Mouse (Mus musculus) liver, embryonic 13.5 days (tissue): ENCODE data around the gene Nop2. TPM values are rescaled to one million over a fixed set of nuclear protein-coding genes. Genes with fewer than 3 reads are reported as not detected.

ENCODE experiments used
- ATAC-seq: fragments of 200-750 bp; cut with Nextera tagmentation; 2 replicates; pipeline ENCODE4 v1.8.0; 2017; ENCODE audit warnings: low read depth, mild to moderate bottlenecking, moderate number of reproducible peaks, moderate library complexity
- DNase-seq: peaks from one replicate; pipeline ENCODE4 v3.0.0; 2022
- H3K27ac ChIP-seq: fragments of 300-500 bp; sonication (generic); 2 replicates; pipeline ENCODE4 v1.5.1; 2015; ENCODE audit warnings: moderate library complexity, mild to moderate bottlenecking, inconsistent platforms
- H3K27me3 ChIP-seq: fragments of 300-500 bp; sonication (generic); 2 replicates; pipeline ENCODE4 v1.6.1; 2015; ENCODE audit warnings: mild to moderate bottlenecking, inconsistent platforms
- H3K36me3 ChIP-seq: fragments of 300-500 bp; sonication (generic); 2 replicates; pipeline ENCODE4 v1.6.1; 2015; ENCODE audit warnings: mild to moderate bottlenecking, inconsistent platforms
- H3K4me1 ChIP-seq: fragments of 300-500 bp; sonication (generic); replicated peaks from 2 replicates; pipeline ENCODE4 v1.6.1; 2015; ENCODE audit warnings: inconsistent platforms
- H3K4me2 ChIP-seq: fragments of 300-500 bp; sonication (generic); 2 replicates; pipeline ENCODE4 v1.6.1; 2015; ENCODE audit warnings: inconsistent platforms, mild to moderate bottlenecking, moderate library complexity
- H3K4me3 ChIP-seq: fragments of 300-500 bp; sonication (generic); replicated peaks from 2 replicates; pipeline ENCODE4 v1.5.1; 2015; ENCODE audit warnings: mild to moderate bottlenecking, inconsistent platforms
- H3K9ac ChIP-seq: fragments of 300-500 bp; sonication (generic); 2 replicates; pipeline ENCODE4 v1.6.1; 2015; ENCODE audit warnings: mild to moderate bottlenecking, inconsistent platforms
- H3K9me3 ChIP-seq: fragments of 300-500 bp; sonication (generic); replicated peaks from 2 replicates; pipeline ENCODE4 v1.6.1; 2016; ENCODE audit warnings: inconsistent platforms
- WGBS: fragments of 180-500 bp; shearing (Covaris S2); methylation state at CpG from one replicate; pipeline ENCODE4 v1.1.7; 2015; ENCODE audit not compliant: insufficient replicate concordance; 5-methylcytosine and 5-hydroxymethylcytosine counted together
- polyA plus RNA-seq: library from polyadenylated mRNA; unstranded; fragments of >200 nt; fragmentation: Nextera tagmentation; extraction: Ambion mirVana; gene quantifications from 2 replicates; pipeline ENCODE4 v1.2.1, GENCODE M21; 2015

Nop2 gene
- polyA plus RNA-seq, 1 experiment from 2014 or later = 60.6 TPM

- Histone ChIP-seq H3K4me2 (peak overlapping the region; percentile 79), H3K36me3 (peaks cover 78% of the 10 kb centered on the region), H3K27me3 (no peaks in the 10 kb centered on the region), H3K4me1 (peaks cover 83% of the 10 kb centered on the region), H3K4me3 (peak overlapping the region; percentile 80), H3K9ac (peak overlapping the region; percentile 91), H3K9me3 (no peaks in the 10 kb centered on the region), H3K27ac (peak overlapping the region; percentile 91)
- peak; percentile 56 for DNase-seq
- under 1% methylated on average over 39 of the region's 39 CpGs for WGBS
- ATAC-seq = peak; percentile 19
Measured at GRCm38 (mm10) chr6:125164672-125165327, 33.1 kb downstream of the Nop2 start.

- DNase-seq (peak; percentile 95), ATAC-seq (peak; percentile 86)
- Histone ChIP-seq H3K9ac (peak overlapping the region; percentile 91), H3K4me2 (peak overlapping the region; percentile 79), H3K4me1 (peaks cover 77% of the 10 kb centered on the region), H3K9me3 (no peaks in the 10 kb centered on the region), H3K27me3 (no peaks in the 10 kb centered on the region), H3K4me3 (peak overlapping the region; percentile 80), H3K27ac (peak overlapping the region; percentile 91), H3K36me3 (peaks cover 78% of the 10 kb centered on the region)
- WGBS = 0% methylated on average over 36 of the region's 36 CpGs
Measured at GRCm38 (mm10) chr6:125165328-125165891, 33.7 kb downstream of the Nop2 start.

- peaks cover 69% of the 10 kb centered on the region for H3K4me1 ChIP-seq
- no peaks in the 10 kb centered on the region for H3K27me3 ChIP-seq
- peak within 1 kb of the TSS; percentile 91 for H3K9ac ChIP-seq
- peak within 1 kb of the TSS; percentile 80 for H3K4me3 ChIP-seq
- peak within 1 kb of the TSS; percentile 91 for H3K27ac ChIP-seq
- no peaks in the 10 kb centered on the region for H3K9me3 ChIP-seq
- peak; percentile 59 for ATAC-seq
- peaks cover 78% of the 10 kb centered on the region for H3K36me3 ChIP-seq
- under 1% methylated on average over 17 of the region's 18 CpGs for WGBS
- H3K4me2 ChIP-seq = peak within 1 kb of the TSS; percentile 79
- peak; percentile 71 for DNase-seq
Measured at GRCm38 (mm10) chr6:125166051-125166751, 34.5 kb downstream of the Nop2 start, which contains the start of gene Gapdh. Gapdh (minus strand) TSS chr6:125166467.

GRCm38 (mm10) chr6:125166861-125167650, 35.3 kb downstream of the Nop2 start:
- Histone ChIP-seq H3K9ac (peak overlapping the region; percentile 91), H3K9me3 (no peaks in the 10 kb centered on the region), H3K27ac (peak overlapping the region; percentile 90), H3K4me1 (peaks cover 60% of the 10 kb centered on the region), H3K4me2 (peak overlapping the region; percentile 79), H3K4me3 (peak overlapping the region; percentile 80), H3K36me3 (peaks cover 79% of the 10 kb centered on the region), H3K27me3 (no peaks in the 10 kb centered on the region)
- 21% methylated on average over 10 of the region's 10 CpGs for WGBS
- ATAC-seq (0 out of 2 replicates have a peak, but pooled peaks have one; percentile 8), DNase-seq (peak; percentile 40)

- Histone ChIP-seq H3K9ac (no peak overlapping the region), H3K4me3 (no peak overlapping the region), H3K36me3 (peaks cover 80% of the 10 kb centered on the region), H3K9me3 (no peaks in the 10 kb centered on the region), H3K27me3 (no peaks in the 10 kb centered on the region), H3K4me1 (peaks cover 56% of the 10 kb centered on the region), H3K27ac (peak overlapping the region; percentile 90; the same call in 1 of the 2 replicates), H3K4me2 (no peak overlapping the region)
- ATAC-seq (no peak), DNase-seq (no peak)
- WGBS = 91% methylated on average over 14 of the region's 14 CpGs
Measured at GRCm38 (mm10) chr6:125168086-125168485, 36.4 kb downstream of the Nop2 start.

- no peaks in the 10 kb centered on the region for H3K27me3 ChIP-seq
- H3K4me1 ChIP-seq = peaks cover 47% of the 10 kb centered on the region
- no peaks in the 10 kb centered on the region for H3K9me3 ChIP-seq
- ATAC-seq = no peak
- 86% methylated on average over 6 of the region's 6 CpGs for WGBS
- H3K36me3 ChIP-seq = peaks cover 88% of the 10 kb centered on the region
- no peak overlapping the region for H3K4me3 ChIP-seq
- DNase-seq = no peak
- no peak overlapping the region for H3K4me2 ChIP-seq
- H3K27ac ChIP-seq = no peak overlapping the region
- no peak overlapping the region for H3K9ac ChIP-seq
Measured at GRCm38 (mm10) chr6:125170194-125170593, 38.5 kb downstream of the Nop2 start.

GRCm38 (mm10) chr6:125172474-125172873, 40.8 kb downstream of the Nop2 start:
- peak; percentile 30; the same call in 1 of the 2 replicates for ATAC-seq
- Histone ChIP-seq H3K4me2 (no peak overlapping the region), H3K27ac (0 out of 2 replicates have a peak overlapping the region, but pooled peaks have one; percentile 35), H3K9ac (no peak overlapping the region), H3K27me3 (no peaks in the 10 kb centered on the region), H3K36me3 (peaks cover 100% of the 10 kb centered on the region), H3K4me3 (no peak overlapping the region), H3K4me1 (peaks cover 27% of the 10 kb centered on the region), H3K9me3 (no peaks in the 10 kb centered on the region)
- DNase-seq = no peak
- 64% methylated on average over 2 of the region's 2 CpGs for WGBS

- Histone ChIP-seq H3K27ac (no peak overlapping the region), H3K9ac (no peak overlapping the region), H3K4me2 (no peak overlapping the region), H3K27me3 (no peaks in the 10 kb centered on the region), H3K4me3 (no peak overlapping the region), H3K9me3 (no peaks in the 10 kb centered on the region), H3K4me1 (peaks cover 19% of the 10 kb centered on the region), H3K36me3 (peaks cover 100% of the 10 kb centered on the region)
- ATAC-seq (no peak), DNase-seq (no peak)
- WGBS = 88% methylated on average over 7 of the region's 7 CpGs
Measured at GRCm38 (mm10) chr6:125173256-125173655, 41.5 kb downstream of the Nop2 start.

- Histone ChIP-seq H3K4me3 (no peak overlapping the region), H3K9ac (no peak overlapping the region), H3K9me3 (no peaks in the 10 kb centered on the region), H3K36me3 (peaks cover 100% of the 10 kb centered on the region), H3K27me3 (no peaks in the 10 kb centered on the region), H3K4me2 (no peak overlapping the region), H3K27ac (no peak overlapping the region), H3K4me1 (peaks cover 11% of the 10 kb centered on the region; the same call in 1 of the 2 replicates)
- no peak for ATAC-seq
- no peak for DNase-seq
- WGBS = 95% methylated on average over 5 of the region's 5 CpGs
Measured at GRCm38 (mm10) chr6:125175469-125175868, 43.8 kb downstream of the Nop2 start.

- 92% methylated on average over 7 of the region's 7 CpGs for WGBS
- no peak for ATAC-seq
Measured at GRCm38 (mm10) chr6:125179601-125180000, 47.9 kb downstream of the Nop2 start.

GRCm38 (mm10) chr6:125182133-125182532, 50.4 kb downstream of the Nop2 start:
- Histone ChIP-seq H3K27me3 (no peaks in the 10 kb centered on the region), H3K4me3 (no peak overlapping the region), H3K4me2 (no peak overlapping the region), H3K9ac (no peak overlapping the region), H3K9me3 (no peaks in the 10 kb centered on the region), H3K27ac (no peak overlapping the region), H3K36me3 (peaks cover 100% of the 10 kb centered on the region), H3K4me1 (no peaks in the 10 kb centered on the region)
- no peak for ATAC-seq
- DNase-seq = no peak
- 86% methylated on average over 5 of the region's 5 CpGs for WGBS

More at GRCm38 (mm10) chr6:125179601-125180000, 47.9 kb downstream of the Nop2 start:
- no peak overlapping the region for H3K4me3 ChIP-seq
- H3K9ac ChIP-seq = no peak overlapping the region
- no peaks in the 10 kb centered on the region for H3K9me3 ChIP-seq
- H3K27me3 ChIP-seq = no peaks in the 10 kb centered on the region
- no peak overlapping the region for H3K4me2 ChIP-seq
- H3K4me1 ChIP-seq = no peaks in the 10 kb centered on the region
- no peak for DNase-seq
- no peak overlapping the region for H3K27ac ChIP-seq
- H3K36me3 ChIP-seq = peaks cover 100% of the 10 kb centered on the region
